Mouse (Mus musculus) heart, adult 2 months (tissue): ENCODE data around the gene Gja10.

Source experiments
- CTCF ChIP-seq: fragments of 200-600 bp; IDR thresholded peaks from 2 replicates; pipeline ENCODE4 v1.8.1; 2022; ENCODE audit warnings: antibody characterized with exemption, mild to moderate bottlenecking, moderate library complexity
- EP300 ChIP-seq: fragments of 200-500 bp; IDR thresholded peaks from 2 replicates; pipeline ENCODE4 v1.6.1; 2011; ENCODE audit warnings: low read depth, low read length, control low read depth; ENCODE audit not compliant: insufficient read depth
- POLR2A ChIP-seq: fragments of 200-500 bp; IDR thresholded peaks from 2 replicates; pipeline ENCODE4 v1.6.1; 2011; ENCODE audit warnings: mild to moderate bottlenecking, low read depth, low read length, control low read depth; ENCODE audit not compliant: insufficient read depth

- TF ChIP-seq CTCF = peak; percentile 37
- TF ChIP-seq POLR2A = no peak
- TF ChIP-seq EP300 = no peak
Measured at GRCm38 (mm10) chr4:32574604-32575003, 28.0 kb downstream of the Gja10 start.
